Mouse (Mus musculus): ENCODE results near the gene Brwd3.

Brwd3 gene

GRCm38 (mm10) chrX:108834090-108834774 is at the start of gene Brwd3:
Brwd3 (minus strand) TSS chrX:108834372.
- CTCF ChIA-PET, result no interaction called here

GRCm38 (mm10) chrX:108862632-108863031 is 28.5 kb upstream of the Brwd3 start:
- CTCF ChIA-PET, result no interaction called here

GRCm38 (mm10) chrX:108842705-108843104 is 8.5 kb upstream of the Brwd3 start:
- CTCF ChIA-PET, result no interaction called here

GRCm38 (mm10) chrX:108836416-108836815 is 2.2 kb upstream of the Brwd3 start:
- CTCF ChIA-PET, result no interaction called here

- CTCF ChIA-PET, result no interaction called here
Measured at GRCm38 (mm10) chrX:108835233-108835632, 1.1 kb upstream of the Brwd3 start.

GRCm38 (mm10) chrX:108833381-108834020 is 671 bp downstream of the Brwd3 start:
- CTCF ChIA-PET, result no interaction called here

GRCm38 (mm10) chrX:108832674-108833189 is 1.4 kb downstream of the Brwd3 start:
- CTCF ChIA-PET, result no interaction called here

- CTCF ChIA-PET, result no interaction called here
Measured at GRCm38 (mm10) chrX:108831231-108831630, 2.9 kb downstream of the Brwd3 start.

- CTCF ChIA-PET, result no interaction called here
Measured at GRCm38 (mm10) chrX:108828111-108828510, 6.1 kb downstream of the Brwd3 start.

GRCm38 (mm10) chrX:108797268-108797667 is 36.9 kb downstream of the Brwd3 start:
- CTCF ChIA-PET, result no interaction called here

- CTCF ChIA-PET, result no interaction called here
Measured at GRCm38 (mm10) chrX:108783724-108784123, 50.4 kb downstream of the Brwd3 start.

GRCm38 (mm10) chrX:108731755-108732154 is 102.4 kb downstream of the Brwd3 start:
- CTCF ChIA-PET, result no interaction called here

GRCm38 (mm10) chrX:108729564-108729963 is 104.6 kb downstream of the Brwd3 start:
- CTCF ChIA-PET, result no interaction called here

GRCm38 (mm10) chrX:108729068-108729467 is 105.1 kb downstream of the Brwd3 start:
- CTCF ChIA-PET, result no interaction called here

- CTCF ChIA-PET, result no interaction called here
Measured at GRCm38 (mm10) chrX:108728334-108728733, 105.8 kb downstream of the Brwd3 start.

- CTCF ChIA-PET, result no interaction called here
Measured at GRCm38 (mm10) chrX:108724241-108724640, 109.9 kb downstream of the Brwd3 start.

GRCm38 (mm10) chrX:108722447-108722846 is 111.7 kb downstream of the Brwd3 start:
- CTCF ChIA-PET, result no interaction called here

- CTCF ChIA-PET, result no interaction called here
Measured at GRCm38 (mm10) chrX:108704312-108704711, 129.9 kb downstream of the Brwd3 start.

Measured in spleen, embryonic (tissue).